In the genomic region with DNA sequence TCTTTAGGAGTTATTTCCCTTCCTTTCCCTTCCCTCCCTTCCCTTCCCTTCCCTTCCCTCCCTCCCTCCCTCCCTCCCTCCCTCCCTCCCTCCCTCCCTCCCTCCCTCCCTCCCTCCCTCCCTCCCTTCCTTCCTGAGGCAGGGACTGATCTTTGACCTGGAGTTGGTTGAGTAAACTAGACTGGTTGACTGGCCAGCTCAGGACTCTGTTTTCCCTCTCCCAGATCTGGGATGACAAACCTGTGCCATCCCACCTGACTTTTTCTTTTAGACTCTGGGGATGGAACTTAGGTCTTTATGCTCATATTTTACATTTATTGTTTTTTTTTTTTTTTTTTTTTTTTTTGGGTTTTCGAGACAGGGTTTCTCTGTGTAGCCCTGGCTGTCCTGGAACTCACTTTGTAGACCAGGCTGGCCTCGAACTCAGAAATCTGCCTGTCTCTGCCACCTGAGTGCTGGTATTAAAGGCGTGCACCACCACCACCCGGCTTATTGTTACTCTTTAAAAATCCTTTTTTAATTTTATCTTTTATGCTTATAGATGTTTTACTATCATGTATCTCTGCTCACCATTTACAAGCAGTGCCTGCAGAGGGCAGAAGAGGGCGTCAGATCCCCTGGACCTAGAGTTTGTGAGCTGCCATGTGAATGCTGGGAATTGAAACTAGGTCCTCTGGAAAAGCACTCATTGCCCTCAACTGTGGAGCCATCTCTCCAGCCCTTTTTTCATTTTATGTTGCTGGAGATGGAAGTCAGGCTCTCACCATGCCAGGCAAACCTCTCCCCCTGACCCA, we compare ENCODE assay signal across 16 mouse cellular contexts. TPM values are rescaled to one million over a fixed set of nuclear protein-coding genes. Genes with fewer than 3 reads are reported as not detected.
A peak's percentile ranks its signal among the peaks of the same experiment; 100 is the strongest.
DNase-seq lines count a peak whose midpoint lies in the region; ATAC-seq and TF ChIP-seq lines count a peak whose summit lies in the region.
"Had no signal": no experiment of that assay in that cellular context is flagged by ENCODE, and none has a peak within 500 bp of the region (broad histone marks: within the 10 kb centered on the region; RNA-seq: fewer than 3 reads in every experiment).

No protein-coding gene starts in this region.

- 0 out of 2 replicates have a peak overlapping the region, but pooled peaks have one; percentile 54 for H3K27ac ChIP-seq in heart, embryonic 11.5 days (ENCODE audit: low read depth, low read length)
- H3K27ac ChIP-seq in midbrain, postnatal 0 days (ENCODE audit: low read depth, low read length), result no peak overlapping the region
- no peak overlapping the region for H3K27ac ChIP-seq in midbrain, embryonic 16.5 days (ENCODE audit: low read length)
- H3K27ac ChIP-seq in stomach, embryonic 16.5 days (ENCODE audit: low read length), result peak overlapping the region; percentile 66
- H3K27ac ChIP-seq: embryonic facial prominence, embryonic 13.5 days; limb, embryonic 10.5 days; neural tube, embryonic 15.5 days had no signal

- 86% methylated on average over 4 of the region's 5 CpGs for WGBS in heart, embryonic 11.5 days (ENCODE audit: insufficient replicate concordance)
- 88% methylated on average over 4 of the region's 5 CpGs for WGBS in midbrain, postnatal 0 days
- 89% methylated on average over 4 of the region's 5 CpGs for WGBS in midbrain, embryonic 16.5 days
- WGBS in stomach, embryonic 16.5 days, result 86% methylated on average over 4 of the region's 5 CpGs

- H3K36me3 ChIP-seq in heart, embryonic 11.5 days (ENCODE audit: control insufficient read depth, insufficient read depth, low read length), result 0 out of 2 replicates have a peak, but pooled peaks cover 2% of the 10 kb centered on the region
- H3K36me3 ChIP-seq in midbrain, postnatal 0 days (ENCODE audit: insufficient read depth, low read length), result peaks cover under 1% of the 10 kb centered on the region; the same call in 1 of the 2 replicates
- H3K36me3 ChIP-seq in midbrain, embryonic 16.5 days (ENCODE audit: control insufficient read depth, insufficient read depth, low read length), result peaks cover 4% of the 10 kb centered on the region; the same call in 1 of the 2 replicates
- 0 out of 2 replicates have a peak, but pooled peaks cover 3% of the 10 kb centered on the region for H3K36me3 ChIP-seq in stomach, embryonic 16.5 days (ENCODE audit: control insufficient read depth, insufficient read depth, low read length)

- TF ChIP-seq CTCF in midbrain, postnatal 0 days (IDR thresholded peaks at IDR 0.05), result peak; percentile 26; the same call in 1 of the 2 replicates

- DNase-seq in heart, adult 11 months, result no peak
- no peak for DNase-seq in midbrain, postnatal 0 days (ENCODE audit: low spot score)
- DNase-seq in right cerebral cortex, postnatal 4 days, result no peak
- DNase-seq in left cerebral cortex, adult 9 months (ENCODE audit: low spot score in 2 of 2), result no peak
- DNase-seq: cerebellum, adult 8-10 months; heart, postnatal 14 days; layer of hippocampus, adult 9-11 months; thymus, adult 2 months had no signal

- no peak overlapping the region for H3K9ac ChIP-seq in heart, embryonic 11.5 days (ENCODE audit: low read depth, low read length)
- H3K9ac ChIP-seq in midbrain, postnatal 0 days (replicated peaks; ENCODE audit: low read length, poor library complexity, severe bottlenecking), result no peak overlapping the region
- no peak overlapping the region for H3K9ac ChIP-seq in midbrain, embryonic 16.5 days (ENCODE audit: low read depth, low read length)
- no peak overlapping the region for H3K9ac ChIP-seq in stomach, embryonic 16.5 days (ENCODE audit: low read length)
- H3K9ac ChIP-seq: embryonic facial prominence, embryonic 13.5 days; neural tube, embryonic 15.5 days had no signal

- no peaks in the 10 kb centered on the region for H3K9me3 ChIP-seq in heart, embryonic 11.5 days (replicated peaks; ENCODE audit: control insufficient read depth, low read length)
- no peaks in the 10 kb centered on the region for H3K9me3 ChIP-seq in midbrain, postnatal 0 days (ENCODE audit: low read length)
- H3K9me3 ChIP-seq in midbrain, embryonic 16.5 days (replicated peaks; ENCODE audit: control insufficient read depth, low read length, poor library complexity, severe bottlenecking), result no peaks in the 10 kb centered on the region
- H3K9me3 ChIP-seq in stomach, embryonic 16.5 days (replicated peaks; ENCODE audit: control insufficient read depth, low read length), result no peaks in the 10 kb centered on the region
- H3K9me3 ChIP-seq: embryonic facial prominence, embryonic 13.5 days; limb, embryonic 10.5 days; neural tube, embryonic 15.5 days had no signal

- no peak overlapping the region for H3K4me2 ChIP-seq in heart, embryonic 11.5 days
- no peak overlapping the region for H3K4me2 ChIP-seq in midbrain, postnatal 0 days (ENCODE audit: low read depth, low read length, poor library complexity, severe bottlenecking)
- H3K4me2 ChIP-seq in midbrain, embryonic 16.5 days (ENCODE audit: low read length), result no peak overlapping the region
- no peak overlapping the region for H3K4me2 ChIP-seq in stomach, embryonic 16.5 days (ENCODE audit: low read depth, low read length)
- H3K4me2 ChIP-seq: embryonic facial prominence, embryonic 13.5 days; neural tube, embryonic 15.5 days had no signal

- H3K4me3 ChIP-seq in heart, embryonic 11.5 days (ENCODE audit: low read depth, low read length), result no peak overlapping the region
- no peak overlapping the region for H3K4me3 ChIP-seq in midbrain, postnatal 0 days (ENCODE audit: low read depth, low read length)
- no peak overlapping the region for H3K4me3 ChIP-seq in midbrain, embryonic 16.5 days (ENCODE audit: low read depth, low read length)
- H3K4me3 ChIP-seq in stomach, embryonic 16.5 days (replicated peaks; ENCODE audit: low read length), result no peak overlapping the region
- H3K4me3 ChIP-seq: embryonic facial prominence, embryonic 13.5 days; limb, embryonic 10.5 days; neural tube, embryonic 15.5 days had no signal

- ATAC-seq in heart, embryonic 11.5 days (replicated peaks; ENCODE audit: insufficient number of reproducible peaks, low FRiP score, low TSS enrichment), result no peak
- no peak for ATAC-seq in midbrain, postnatal 0 days (ENCODE audit: low FRiP score)
- ATAC-seq in midbrain, embryonic 16.5 days, result no peak
- ATAC-seq in erythroid progenitor cell, adult 5-6 weeks (replicated peaks; ENCODE audit: low FRiP score, poor library complexity, severe bottlenecking), result 0 out of 2 replicates have a peak, but pooled peaks have one; percentile 26
- ATAC-seq in stomach, embryonic 16.5 days (ENCODE audit: insufficient read depth, low FRiP score), result no peak
- ATAC-seq: inflammation-experienced regulatory T-cells, adult 6 months had no signal

- H3K27me3 ChIP-seq in heart, embryonic 11.5 days (ENCODE audit: control insufficient read depth, insufficient read depth, low read length), result no peaks in the 10 kb centered on the region
- H3K27me3 ChIP-seq in midbrain, postnatal 0 days (ENCODE audit: insufficient read depth, low read length), result no peaks in the 10 kb centered on the region
- no peaks in the 10 kb centered on the region for H3K27me3 ChIP-seq in midbrain, embryonic 16.5 days (ENCODE audit: control insufficient read depth, insufficient read depth, low read depth, low read length)
- H3K27me3 ChIP-seq in stomach, embryonic 16.5 days (ENCODE audit: control insufficient read depth, insufficient read depth, low read length), result no peaks in the 10 kb centered on the region
- H3K27me3 ChIP-seq: embryonic facial prominence, embryonic 13.5 days; neural tube, embryonic 15.5 days had no signal

- H3K4me1 ChIP-seq in heart, embryonic 11.5 days (ENCODE audit: control insufficient read depth, insufficient read depth, low read length), result peaks cover 4% of the 10 kb centered on the region; the same call in 1 of the 2 replicates
- no peaks in the 10 kb centered on the region for H3K4me1 ChIP-seq in midbrain, postnatal 0 days (ENCODE audit: insufficient read depth, low read length)
- H3K4me1 ChIP-seq in midbrain, embryonic 16.5 days (ENCODE audit: control insufficient read depth, insufficient read depth, low read length), result no peaks in the 10 kb centered on the region
- H3K4me1 ChIP-seq in stomach, embryonic 16.5 days (ENCODE audit: control insufficient read depth, insufficient read depth, low read length), result peaks cover 4% of the 10 kb centered on the region; the same call in 1 of the 2 replicates
- H3K4me1 ChIP-seq: limb, embryonic 10.5 days; neural tube, embryonic 15.5 days had no signal

RNA-seq across cellular contexts. Expression of a gene that starts 22.3 kb away (rescaled TPM):
- 53.0 and 66.8 TPM in 2 replicates for polyA plus RNA-seq in heart, embryonic 11.5 days (2014; fragmentation: Nextera tagmentation; extraction: Ambion mirVana)
- total RNA-seq in midbrain, postnatal 0 days (2014; rRNA removed), result 203 and 220 TPM in 2 replicates
- 129 TPM in 2 replicates for polyA plus RNA-seq in midbrain, postnatal 0 days (2015; fragmentation: Nextera tagmentation; extraction: Ambion mirVana)
- 132 and 137 TPM in 2 replicates for polyA plus RNA-seq in midbrain, embryonic 16.5 days (2015; fragmentation: Nextera tagmentation; extraction: Ambion mirVana)
- total RNA-seq in erythroid progenitor cell, adult 5-6 weeks (2015; ENCODE audit: low replicate concordance), result 71.7 and 96.2 TPM in 2 replicates
- 108 and 150 TPM in 2 replicates for total RNA-seq in erythroid progenitor cell, adult 5-6 weeks (2017; ENCODE audit: low replicate concordance)
- polyA plus RNA-seq in stomach, embryonic 16.5 days (2015; fragmentation: Nextera tagmentation; extraction: Ambion mirVana), result 86.0 and 91.0 TPM in 2 replicates

RNA-seq across cellular contexts. Expression of a gene that starts 44.6 kb away (rescaled TPM):
- polyA plus RNA-seq in heart, embryonic 11.5 days (2014; fragmentation: Nextera tagmentation; extraction: Ambion mirVana), result 35.0 and 46.7 TPM in 2 replicates
- 35.4 and 42.8 TPM in 2 replicates for total RNA-seq in midbrain, postnatal 0 days (2014; rRNA removed)
- polyA plus RNA-seq in midbrain, postnatal 0 days (2015; fragmentation: Nextera tagmentation; extraction: Ambion mirVana), result 47.5 and 55.4 TPM in 2 replicates
- 40.3 and 52.8 TPM in 2 replicates for polyA plus RNA-seq in midbrain, embryonic 16.5 days (2015; fragmentation: Nextera tagmentation; extraction: Ambion mirVana)
- 4.6 and 6.8 TPM in 2 replicates for total RNA-seq in erythroid progenitor cell, adult 5-6 weeks (2015; ENCODE audit: low replicate concordance)
- total RNA-seq in erythroid progenitor cell, adult 5-6 weeks (2017; ENCODE audit: low replicate concordance), result 6.8 and 10.8 TPM in 2 replicates
- 54.0 and 60.5 TPM in 2 replicates for polyA plus RNA-seq in stomach, embryonic 16.5 days (2015; fragmentation: Nextera tagmentation; extraction: Ambion mirVana)

Comparison
In these comparisons a context has a peak if more than half of its experiments do, and no peak if none do; other contexts are left out.
1. H3K27ac ChIP-seq: peak in heart, embryonic 11.5 days (single experiment) and stomach, embryonic 16.5 days (single experiment); none in midbrain, postnatal 0 days (single experiment) and midbrain, embryonic 16.5 days (single experiment).